Mouse (Mus musculus) midbrain, embryonic 13.5 days (tissue): ENCODE measurements around the gene Rasgrf1. TPM values are rescaled to one million over a fixed set of nuclear protein-coding genes. Genes with fewer than 3 reads are reported as not detected.

Source experiments
- ATAC-seq: fragments of 200-750 bp; cut with Nextera tagmentation; 2 replicates; pipeline ENCODE4 v1.8.0; 2017; ENCODE audit warnings: mild to moderate bottlenecking, moderate TSS enrichment, moderate library complexity
- H3K27ac ChIP-seq: fragments of 300-500 bp; sonication (generic); 2 replicates; pipeline ENCODE4 v1.5.1; 2015; ENCODE audit warnings: inconsistent platforms, mild to moderate bottlenecking, moderate library complexity
- H3K27me3 ChIP-seq: fragments of 300-500 bp; sonication (generic); 2 replicates; pipeline ENCODE4 v1.6.1; 2015; ENCODE audit warnings: mild to moderate bottlenecking, inconsistent platforms
- H3K36me3 ChIP-seq: fragments of 300-500 bp; sonication (generic); 2 replicates; pipeline ENCODE4 v1.6.1; 2015; ENCODE audit warnings: mild to moderate bottlenecking, inconsistent platforms
- H3K4me1 ChIP-seq: fragments of 300-500 bp; sonication (generic); replicated peaks from 2 replicates; pipeline ENCODE4 v1.6.1; 2015; ENCODE audit warnings: inconsistent platforms
- H3K4me2 ChIP-seq: fragments of 300-500 bp; sonication (generic); replicated peaks from 2 replicates; pipeline ENCODE4 v1.6.1; 2015; ENCODE audit warnings: moderate library complexity, mild to moderate bottlenecking, inconsistent platforms
- H3K4me3 ChIP-seq: fragments of 300-500 bp; sonication (generic); replicated peaks from 2 replicates; pipeline ENCODE4 v1.5.1; 2015; ENCODE audit warnings: mild to moderate bottlenecking, inconsistent platforms
- H3K9ac ChIP-seq: fragments of 300-500 bp; sonication (generic); replicated peaks from 2 replicates; pipeline ENCODE4 v1.6.1; 2015; ENCODE audit warnings: mild to moderate bottlenecking, inconsistent platforms
- H3K9me3 ChIP-seq: fragments of 300-500 bp; sonication (generic); 2 replicates; pipeline ENCODE4 v1.6.1; 2016; ENCODE audit warnings: mild to moderate bottlenecking, inconsistent platforms
- WGBS: fragments of 180-500 bp; shearing (Covaris S2); methylation state at CpG from one replicate; pipeline ENCODE4 v1.1.7; 2015; 5-methylcytosine and 5-hydroxymethylcytosine counted together
- polyA plus RNA-seq: library from polyadenylated mRNA; unstranded; fragments of >200 nt; fragmentation: Nextera tagmentation; extraction: Ambion mirVana; gene quantifications from 2 replicates; pipeline ENCODE4 v1.2.1, GENCODE M21; 2015

Rasgrf1 gene
- polyA plus RNA-seq, 1 experiment from 2014 or later = 1.3 TPM

DNA sequence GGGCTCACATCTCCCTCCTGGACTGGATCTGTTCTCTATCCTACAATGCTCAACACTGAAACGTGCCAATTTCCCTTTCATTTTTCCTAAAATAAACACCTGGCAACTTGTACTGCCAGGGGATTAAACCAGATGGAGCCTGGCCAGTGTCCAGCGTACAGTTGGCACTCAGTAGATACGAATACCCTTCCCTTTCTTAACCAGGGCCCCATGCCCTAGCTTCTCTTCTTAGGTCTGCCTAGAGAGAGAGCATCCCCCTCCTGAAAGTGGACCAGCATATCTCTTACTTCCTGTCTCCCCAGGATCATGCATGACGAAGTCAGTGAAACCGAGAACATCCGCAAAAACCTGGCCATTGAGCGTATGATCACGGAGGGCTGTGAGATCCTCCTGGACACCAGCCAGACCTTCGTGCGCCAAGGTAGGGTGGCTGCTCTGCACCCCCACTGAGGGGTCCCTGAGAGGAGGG, 64.8 kb downstream of the Rasgrf1 start:
- Histone ChIP-seq H3K9me3 (no peaks in the 10 kb centered on the region), H3K27ac (no peak overlapping the region), H3K4me3 (no peak overlapping the region), H3K36me3 (no peaks in the 10 kb centered on the region), H3K4me1 (no peaks in the 10 kb centered on the region), H3K4me2 (no peak overlapping the region), H3K9ac (no peak overlapping the region), H3K27me3 (no peaks in the 10 kb centered on the region)
- 88% methylated on average over 10 of the region's 10 CpGs for WGBS
- ATAC-seq = 0 out of 2 replicates have a peak, but pooled peaks have one; percentile 5

DNA sequence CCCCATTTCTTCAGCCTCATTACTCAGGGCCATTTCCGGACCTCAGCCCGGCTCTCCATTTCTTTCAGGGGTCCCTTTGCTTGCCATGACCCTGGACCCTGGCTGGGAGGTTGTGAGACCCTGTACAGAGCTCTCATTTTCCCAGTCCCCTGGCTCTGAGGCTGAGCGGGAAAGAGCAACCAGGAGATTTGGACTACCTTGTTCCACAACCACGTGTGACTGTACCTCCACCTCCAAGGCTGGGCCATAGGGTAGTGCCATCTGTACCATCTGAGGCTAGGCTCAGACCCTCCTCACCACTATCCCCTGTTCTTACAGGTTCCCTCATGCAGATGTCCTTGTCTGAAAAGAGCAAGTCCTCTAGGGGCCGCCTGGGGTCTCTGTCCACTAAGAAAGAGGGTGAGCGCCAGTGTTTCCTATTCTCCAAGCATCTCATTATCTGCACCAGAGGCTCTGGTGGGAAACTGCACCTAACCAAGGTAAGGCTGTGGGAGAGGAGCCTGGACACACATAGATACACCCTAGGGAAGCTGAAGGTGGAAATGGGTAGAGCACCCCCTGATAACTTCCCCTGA, 66.7 kb downstream of the Rasgrf1 start:
- H3K27ac ChIP-seq = no peak overlapping the region
- H3K4me1 ChIP-seq = no peaks in the 10 kb centered on the region
- H3K9me3 ChIP-seq = no peaks in the 10 kb centered on the region
- no peaks in the 10 kb centered on the region for H3K36me3 ChIP-seq
- WGBS = 73% methylated on average over 6 of the region's 6 CpGs
- H3K4me2 ChIP-seq = no peak overlapping the region
- no peak for ATAC-seq
- H3K4me3 ChIP-seq = no peak overlapping the region
- no peaks in the 10 kb centered on the region for H3K27me3 ChIP-seq
- H3K9ac ChIP-seq = no peak overlapping the region

DNA sequence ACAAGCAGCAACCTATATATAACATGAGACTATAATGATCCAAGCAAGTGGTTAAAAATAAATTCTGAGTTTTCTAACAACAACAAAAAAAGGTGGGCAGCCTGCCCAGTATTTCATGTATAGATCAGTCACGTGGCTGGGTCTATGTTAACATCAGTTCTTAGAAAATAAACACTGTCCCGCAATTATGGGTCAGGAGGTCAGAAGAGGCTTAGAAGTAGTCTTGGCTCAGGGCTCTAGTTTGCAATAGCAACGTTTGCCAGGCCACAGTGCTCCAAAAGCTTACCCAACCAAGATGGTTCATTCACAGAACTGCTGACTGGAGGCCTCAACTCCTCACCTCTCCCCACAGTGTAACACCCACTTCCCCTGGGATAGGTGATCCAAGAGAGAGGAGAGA, 69.5 kb downstream of the Rasgrf1 start:
- H3K27me3 ChIP-seq = no peaks in the 10 kb centered on the region
- H3K27ac ChIP-seq = no peak overlapping the region
- 42% methylated on average over 3 of the region's 3 CpGs for WGBS
- H3K4me2 ChIP-seq = no peak overlapping the region
- ATAC-seq = no peak
- H3K9ac ChIP-seq = no peak overlapping the region
- H3K9me3 ChIP-seq = no peaks in the 10 kb centered on the region
- no peak overlapping the region for H3K4me3 ChIP-seq
- H3K4me1 ChIP-seq = no peaks in the 10 kb centered on the region
- H3K36me3 ChIP-seq = no peaks in the 10 kb centered on the region

DNA sequence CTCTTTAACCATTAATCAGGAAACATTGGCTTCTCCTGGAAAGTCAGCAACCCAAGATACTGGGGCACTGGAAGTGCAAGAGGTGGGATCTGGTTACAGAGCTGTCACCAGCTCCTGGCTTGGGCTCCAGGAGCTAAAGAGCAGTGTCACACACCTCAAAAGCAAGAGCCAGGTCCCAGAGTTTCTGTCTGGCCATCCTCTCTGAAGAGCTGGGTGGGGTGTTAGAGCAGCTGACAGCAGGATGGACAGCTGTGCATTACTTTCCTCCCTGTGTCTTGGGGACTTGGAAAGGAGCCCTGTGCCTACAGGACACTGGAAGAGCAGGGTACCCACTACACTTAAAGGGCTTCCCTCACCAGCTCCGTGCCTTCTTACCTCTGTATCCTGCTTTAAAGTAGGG, 72.5 kb downstream of the Rasgrf1 start:
- Histone ChIP-seq H3K4me3 (no peak overlapping the region), H3K27ac (no peak overlapping the region), H3K4me2 (no peak overlapping the region), H3K9ac (no peak overlapping the region), H3K4me1 (no peaks in the 10 kb centered on the region), H3K36me3 (no peaks in the 10 kb centered on the region), H3K27me3 (no peaks in the 10 kb centered on the region), H3K9me3 (no peaks in the 10 kb centered on the region)
- 79% methylated on average over 1 of the region's 1 CpGs for WGBS
- no peak for ATAC-seq

DNA sequence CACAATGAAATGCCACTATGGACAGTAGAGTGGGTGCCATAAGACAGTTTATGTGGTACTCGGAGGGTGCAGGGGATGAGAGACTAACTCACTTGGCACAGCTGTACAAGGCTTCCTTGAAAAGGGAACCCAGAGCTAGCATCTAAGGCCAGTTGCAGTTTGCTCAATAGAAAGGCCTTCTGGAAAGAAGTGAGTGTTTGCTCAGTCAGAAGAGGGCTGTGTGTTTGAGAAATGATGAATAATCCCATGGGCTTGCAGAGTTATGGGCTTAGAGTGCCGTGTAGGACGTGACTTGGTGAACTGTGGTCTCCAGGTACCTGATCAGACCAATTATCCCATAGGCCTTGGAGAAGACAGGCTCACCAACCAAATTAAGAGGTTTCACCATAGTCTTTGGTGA, 78.3 kb downstream of the Rasgrf1 start:
- Histone ChIP-seq H3K4me1 (no peaks in the 10 kb centered on the region), H3K27me3 (no peaks in the 10 kb centered on the region), H3K9ac (no peak overlapping the region), H3K4me2 (no peak overlapping the region), H3K36me3 (no peaks in the 10 kb centered on the region), H3K4me3 (no peak overlapping the region), H3K27ac (no peak overlapping the region), H3K9me3 (no peaks in the 10 kb centered on the region)
- no peak for ATAC-seq
- 86% methylated on average over 3 of the region's 3 CpGs for WGBS

DNA sequence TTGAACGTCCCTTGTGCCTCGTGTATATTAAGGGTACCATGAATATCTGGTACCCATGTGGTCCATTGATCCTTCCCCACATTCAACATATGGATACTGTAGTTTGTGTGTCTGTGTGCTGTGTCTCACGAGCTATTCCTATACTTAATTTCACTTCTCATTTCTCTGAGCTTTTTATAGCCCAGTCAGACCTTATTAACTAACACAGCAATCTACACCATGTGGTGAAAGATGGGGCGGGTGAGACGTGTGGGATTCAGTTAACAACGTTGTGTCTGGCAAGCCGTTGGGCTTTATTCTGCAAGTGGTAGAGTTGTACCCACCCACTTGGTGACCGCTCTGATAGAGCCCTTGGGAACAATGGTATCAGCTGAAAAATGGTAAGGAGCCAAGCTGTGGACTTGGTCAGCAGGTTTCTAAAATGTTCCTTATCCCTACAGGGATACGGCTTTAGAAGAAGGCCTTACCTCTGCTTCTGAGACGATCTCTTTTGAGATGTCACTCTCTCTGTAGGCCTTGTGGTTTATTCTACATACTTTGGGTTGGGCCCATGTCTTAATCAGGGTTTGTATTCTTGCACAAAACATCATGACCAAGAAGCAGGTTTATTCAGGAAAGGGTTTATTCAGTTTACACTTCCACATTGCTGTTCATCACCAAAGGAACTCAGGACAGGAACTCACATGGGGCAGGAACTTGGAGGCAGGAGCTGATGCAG, 79.3 kb downstream of the Rasgrf1 start:
- Histone ChIP-seq H3K4me2 (no peak overlapping the region), H3K27me3 (no peaks in the 10 kb centered on the region), H3K36me3 (no peaks in the 10 kb centered on the region), H3K27ac (no peak overlapping the region), H3K9ac (no peak overlapping the region), H3K9me3 (no peaks in the 10 kb centered on the region), H3K4me1 (no peaks in the 10 kb centered on the region), H3K4me3 (no peak overlapping the region)
- WGBS = 92% methylated on average over 10 of the region's 10 CpGs
- no peak for ATAC-seq

DNA sequence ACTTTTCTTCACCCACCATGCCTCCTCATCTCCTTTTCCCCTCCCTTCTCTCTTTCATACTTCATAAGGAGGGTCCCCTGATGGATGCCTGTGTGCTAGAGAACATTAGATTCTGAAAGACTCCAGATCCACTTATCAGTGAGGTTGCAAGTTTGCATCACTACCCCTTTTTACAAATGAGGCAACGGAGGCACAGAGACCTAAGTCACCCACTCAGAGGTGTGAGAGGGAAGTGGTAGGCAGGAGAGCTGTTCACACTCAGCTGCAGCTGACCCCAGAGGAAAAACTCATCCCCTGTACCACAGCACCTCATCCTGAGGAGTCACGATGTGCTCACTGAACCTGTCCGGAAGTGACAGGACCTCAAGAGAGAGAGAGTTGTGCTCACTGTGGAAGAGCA, 96.7 kb downstream of the Rasgrf1 start:
- Histone ChIP-seq H3K4me1 (no peaks in the 10 kb centered on the region), H3K36me3 (no peaks in the 10 kb centered on the region), H3K4me3 (no peak overlapping the region), H3K27ac (no peak overlapping the region), H3K9ac (no peak overlapping the region), H3K9me3 (no peaks in the 10 kb centered on the region), H3K4me2 (no peak overlapping the region), H3K27me3 (no peaks in the 10 kb centered on the region)
- WGBS = 94% methylated on average over 3 of the region's 3 CpGs
- no peak for ATAC-seq

DNA sequence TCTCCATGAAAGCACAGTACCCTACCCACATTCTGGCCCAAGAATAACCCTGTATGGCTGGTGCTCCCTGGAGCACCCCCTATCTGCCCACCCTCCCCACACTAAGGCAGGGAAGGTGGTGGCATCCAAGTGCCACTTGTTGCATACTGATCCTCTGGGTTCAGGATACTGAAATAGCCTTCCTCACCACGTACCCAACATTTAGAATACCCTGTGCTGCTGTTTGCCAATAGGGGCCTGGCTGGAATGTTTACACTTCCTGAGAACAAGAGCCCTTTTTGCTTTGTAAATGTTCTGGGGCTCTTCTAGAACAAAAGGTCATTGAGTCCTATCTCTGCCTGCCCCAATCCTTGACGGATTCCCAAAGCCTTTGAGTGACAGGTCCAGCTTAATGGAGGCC, 97.4 kb downstream of the Rasgrf1 start:
- WGBS = 17% methylated on average over 2 of the region's 2 CpGs
- no peak overlapping the region for H3K4me3 ChIP-seq
- H3K36me3 ChIP-seq = no peaks in the 10 kb centered on the region
- no peak overlapping the region for H3K27ac ChIP-seq
- no peaks in the 10 kb centered on the region for H3K27me3 ChIP-seq
- no peak overlapping the region for H3K4me2 ChIP-seq
- H3K9me3 ChIP-seq = no peaks in the 10 kb centered on the region
- H3K9ac ChIP-seq = no peak overlapping the region
- no peaks in the 10 kb centered on the region for H3K4me1 ChIP-seq
- no peak for ATAC-seq

DNA sequence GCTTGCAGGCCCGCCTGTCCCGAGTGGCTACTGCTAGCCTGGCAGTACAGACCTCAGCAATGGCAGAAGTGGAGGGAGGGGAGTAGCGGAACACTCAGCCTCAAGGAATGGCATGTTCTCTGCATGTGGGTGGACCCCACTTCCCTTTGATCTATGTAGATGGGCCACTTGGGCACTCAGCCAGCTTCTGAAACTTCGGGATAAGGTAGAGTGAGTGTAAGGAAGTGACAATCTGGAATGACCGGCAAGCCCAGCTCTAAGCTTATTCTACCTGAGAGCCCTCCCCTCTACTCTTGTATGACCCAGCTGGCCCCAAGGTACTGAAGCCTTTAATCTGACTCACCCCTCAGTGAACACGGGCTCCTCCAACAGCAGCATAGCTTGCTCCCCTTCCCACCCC, 98.4 kb downstream of the Rasgrf1 start:
- 0 out of 2 replicates have a peak, but pooled peaks have one; percentile 34 for ATAC-seq
- Histone ChIP-seq H3K4me1 (no peaks in the 10 kb centered on the region), H3K9ac (no peak overlapping the region), H3K27me3 (no peaks in the 10 kb centered on the region), H3K36me3 (no peaks in the 10 kb centered on the region), H3K9me3 (no peaks in the 10 kb centered on the region), H3K4me3 (no peak overlapping the region), H3K4me2 (no peak overlapping the region), H3K27ac (no peak overlapping the region)
- 86% methylated on average over 6 of the region's 6 CpGs for WGBS

DNA sequence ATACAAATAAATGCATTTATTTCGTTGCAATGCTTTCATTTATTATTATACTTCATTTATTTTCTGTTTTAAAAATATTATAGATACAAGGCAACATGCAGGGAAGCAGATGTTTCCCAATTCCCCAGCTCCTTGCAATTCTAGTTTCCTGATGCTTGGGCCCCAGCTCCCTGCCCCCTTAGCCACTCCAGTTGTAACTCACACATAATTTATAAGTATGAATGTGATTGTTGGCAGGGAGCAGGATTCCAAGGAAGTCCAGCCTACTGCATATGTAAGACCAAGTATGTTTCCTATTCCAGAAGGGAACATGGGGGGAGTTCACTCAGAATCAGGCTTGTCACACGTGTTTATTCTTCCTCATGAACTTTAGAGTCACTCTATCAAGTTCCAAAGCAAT, 102.1 kb downstream of the Rasgrf1 start:
- Histone ChIP-seq H3K4me1 (no peaks in the 10 kb centered on the region), H3K4me3 (no peak overlapping the region), H3K9me3 (no peaks in the 10 kb centered on the region), H3K4me2 (no peak overlapping the region), H3K36me3 (no peaks in the 10 kb centered on the region), H3K27me3 (no peaks in the 10 kb centered on the region), H3K27ac (no peak overlapping the region), H3K9ac (no peak overlapping the region)
- 64% methylated on average over 2 of the region's 2 CpGs for WGBS
- ATAC-seq = no peak

DNA sequence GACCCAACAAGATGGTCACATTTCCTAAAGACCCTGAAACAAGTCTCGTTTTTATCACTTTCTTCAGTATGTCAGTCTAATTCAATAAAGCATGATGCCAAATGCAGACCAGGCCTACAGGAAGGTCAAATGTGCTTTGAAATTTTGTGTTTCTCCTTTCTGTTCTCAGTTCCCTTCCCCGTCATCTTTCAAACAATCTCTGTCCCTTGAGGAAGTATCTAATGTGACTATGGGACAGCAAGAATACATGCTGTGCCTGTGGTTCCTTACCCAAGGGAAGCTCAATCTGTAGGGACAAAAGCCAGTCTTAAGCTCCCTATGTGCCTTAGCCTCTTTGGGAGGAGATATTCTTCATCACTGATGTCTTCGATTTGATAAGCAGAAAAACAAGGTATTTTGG, 104.9 kb downstream of the Rasgrf1 start:
- ATAC-seq = no peak
- H3K4me1 ChIP-seq = no peaks in the 10 kb centered on the region
- 86% methylated on average over 3 of the region's 3 CpGs for whole genome bisulfite sequencing

DNA sequence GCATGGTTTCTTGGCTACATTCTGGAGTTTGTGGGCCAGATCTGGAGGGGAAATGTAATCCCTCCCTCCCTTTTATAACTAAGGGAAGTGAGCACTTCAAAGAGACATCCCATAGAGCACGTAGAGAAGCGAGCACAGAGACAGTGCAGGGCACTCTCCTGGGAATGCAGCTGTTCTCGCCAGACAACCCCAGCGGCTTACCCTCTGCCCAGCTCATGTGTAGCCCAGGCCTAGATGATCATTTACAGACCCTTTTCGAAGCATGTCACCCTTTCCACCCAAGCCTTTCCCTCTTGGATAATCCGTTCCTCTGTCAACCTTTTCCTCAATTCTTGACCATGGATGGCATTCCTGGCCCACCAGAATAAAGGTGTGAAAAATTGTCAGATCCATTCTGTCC, 106.5 kb downstream of the Rasgrf1 start:
- ATAC-seq = no peak
- Histone ChIP-seq H3K27me3 (no peaks in the 10 kb centered on the region), H3K9ac (no peak overlapping the region), H3K4me1 (no peaks in the 10 kb centered on the region), H3K9me3 (no peaks in the 10 kb centered on the region), H3K4me3 (no peak overlapping the region), H3K36me3 (no peaks in the 10 kb centered on the region), H3K27ac (no peak overlapping the region), H3K4me2 (no peak overlapping the region)
- WGBS = 85% methylated on average over 6 of the region's 6 CpGs

More for the DNA sequence above, 104.9 kb downstream of the Rasgrf1 start:
- Histone ChIP-seq H3K4me2 (no peak overlapping the region), H3K9ac (no peak overlapping the region), H3K9me3 (no peaks in the 10 kb centered on the region), H3K27me3 (no peaks in the 10 kb centered on the region), H3K4me3 (no peak overlapping the region), H3K36me3 (no peaks in the 10 kb centered on the region), H3K27ac (no peak overlapping the region)

DNA sequence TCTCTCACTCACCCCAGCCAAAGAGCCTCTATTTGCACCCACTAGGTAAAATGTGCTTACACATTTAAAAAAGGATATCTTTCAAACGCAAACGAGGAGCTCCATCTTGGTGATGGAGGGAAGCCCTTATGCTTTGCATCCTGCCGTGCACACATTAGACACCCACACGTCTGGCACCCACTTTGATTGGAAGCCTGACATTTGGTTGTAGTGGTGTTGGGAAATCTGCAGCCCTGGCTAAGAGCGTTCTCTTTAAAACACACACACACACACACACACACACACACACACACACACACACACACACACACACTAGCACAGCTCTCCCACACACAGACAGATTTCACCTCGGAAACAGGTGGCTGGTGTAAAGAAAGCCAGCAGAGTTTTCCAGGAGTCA, 111.2 kb downstream of the Rasgrf1 start:
- H3K9ac ChIP-seq = no peak overlapping the region
- H3K36me3 ChIP-seq = no peaks in the 10 kb centered on the region
- 87% methylated on average over 6 of the region's 6 CpGs for WGBS
- no peaks in the 10 kb centered on the region for H3K9me3 ChIP-seq
- no peak overlapping the region for H3K4me3 ChIP-seq
- H3K4me2 ChIP-seq = no peak overlapping the region
- no peaks in the 10 kb centered on the region for H3K27me3 ChIP-seq
- no peak overlapping the region for H3K27ac ChIP-seq
- no peak for ATAC-seq
- H3K4me1 ChIP-seq = no peaks in the 10 kb centered on the region
